In genomic region chr15:8589503-8590116, GRCm38 (mm10) we compare ENCODE assay signal across 8 mouse cellular contexts.
DNase-seq lines count a peak whose midpoint lies in the region; ATAC-seq and TF ChIP-seq lines count a peak whose summit lies in the region.

No protein-coding gene starts in this region.

- no peaks in the 10 kb centered on the region for H3K4me1 ChIP-seq in heart, postnatal 0 days (ENCODE audit: control insufficient read depth, insufficient read depth)
- no peaks in the 10 kb centered on the region for H3K4me1 ChIP-seq in lung, postnatal 0 days (ENCODE audit: insufficient read depth, low read depth, low read length)

- H3K4me3 ChIP-seq in heart, postnatal 0 days (ENCODE audit: low read depth, low read length) = no peak overlapping the region
- no peak overlapping the region for H3K4me3 ChIP-seq in lung, postnatal 0 days (ENCODE audit: low read depth, low read length)

- H3K27me3 ChIP-seq in heart, postnatal 0 days (ENCODE audit: control insufficient read depth, insufficient read depth, low read length) = no peaks in the 10 kb centered on the region
- H3K27me3 ChIP-seq in lung, postnatal 0 days (replicated peaks; ENCODE audit: insufficient read depth, low read length) = no peaks in the 10 kb centered on the region

- peak; percentile 76 for DNase-seq in MEL-GATA-1-ER (ENCODE audit: extremely low read depth, low read depth)
- DNase-seq in brain, embryonic 14.5 days (ENCODE audit: low read depth) = peak; percentile 91
- peak; percentile 41 for DNase-seq in heart, postnatal 0 days (ENCODE audit: low spot score)
- DNase-seq in layer of hippocampus, adult 9-10 months (ENCODE audit: low spot score) = peak; percentile 83
- peak; percentile 83 for DNase-seq in lung, postnatal 0 days (ENCODE audit: low spot score)
- DNase-seq in retina, postnatal 1 day = peak; percentile 86
- DNase-seq in thymus, postnatal 4 days = peak; percentile 82

- no peak for TF ChIP-seq EP300 in heart, postnatal 0 days (IDR thresholded peaks at IDR 0.05; ENCODE audit: low read depth)
- no peak for TF ChIP-seq EP300 in lung, postnatal 0 days (IDR thresholded peaks at IDR 0.05)

- peak; percentile 85 for TF ChIP-seq CTCF in brain, embryonic 14.5 days (IDR thresholded peaks at IDR 0.05; ENCODE audit: borderline replicate concordance, extremely low read depth, insufficient read depth, insufficient read length)
- peak; percentile 88 for TF ChIP-seq CTCF in heart, postnatal 0 days (IDR thresholded peaks at IDR 0.05; ENCODE audit: low read depth)
- TF ChIP-seq CTCF in lung, postnatal 0 days (IDR thresholded peaks at IDR 0.05) = peak; percentile 89

- no peak overlapping the region for H3K9ac ChIP-seq in heart, postnatal 0 days (replicated peaks; ENCODE audit: low read depth, low read length)
- H3K9ac ChIP-seq in lung, postnatal 0 days (replicated peaks; ENCODE audit: low read depth) = no peak overlapping the region

- TF ChIP-seq POLR2A in brain, embryonic 14.5 days (IDR thresholded peaks at IDR 0.05; ENCODE audit: borderline replicate concordance, extremely low read depth, insufficient read depth, insufficient read length, poor library complexity, severe bottlenecking) = no peak

- H3K36me3 ChIP-seq in heart, postnatal 0 days (replicated peaks; ENCODE audit: control insufficient read depth, insufficient read depth, low read length) = no peaks in the 10 kb centered on the region
- no peaks in the 10 kb centered on the region for H3K36me3 ChIP-seq in lung, postnatal 0 days (ENCODE audit: insufficient read depth, low read length)

- peak; percentile 60; the same call in 1 of the 2 replicates for ATAC-seq in erythroblast, adult 5-6 weeks (replicated peaks; ENCODE audit: low FRiP score, poor library complexity, severe bottlenecking)
- no peak for ATAC-seq in heart, postnatal 0 days (ENCODE audit: insufficient read depth, low read depth)
- peak; percentile 28; the same call in 1 of the 2 replicates for ATAC-seq in lung, postnatal 0 days

- WGBS in heart, postnatal 0 days = 16% methylated on average over 11 of the region's 11 CpGs
- WGBS in lung, postnatal 0 days = 15% methylated on average over 11 of the region's 11 CpGs

- H3K9me3 ChIP-seq in heart, postnatal 0 days (replicated peaks; ENCODE audit: control insufficient read depth, low read length) = no peaks in the 10 kb centered on the region
- H3K9me3 ChIP-seq in lung, postnatal 0 days (ENCODE audit: low read length) = no peaks in the 10 kb centered on the region

- no peak overlapping the region for H3K27ac ChIP-seq in heart, postnatal 0 days (ENCODE audit: low read depth)
- no peak overlapping the region for H3K27ac ChIP-seq in lung, postnatal 0 days (ENCODE audit: low read length)

- H3K4me2 ChIP-seq in heart, postnatal 0 days (ENCODE audit: low read depth, low read length) = peak overlapping the region; percentile 26
- no peak overlapping the region for H3K4me2 ChIP-seq in lung, postnatal 0 days (replicated peaks; ENCODE audit: low read depth, low read length)

Comparison
In these comparisons a context has a peak if more than half of its experiments do, and no peak if none do; other contexts are left out.
1. DNase-seq: peak in every context shown above with its lines; median percentile 91 in brain, embryonic 14.5 days; 86 in retina, postnatal 1 day; 83 in layer of hippocampus, adult 9-10 months; 83 in lung, postnatal 0 days; 82 in thymus, postnatal 4 days; 76 in MEL-GATA-1-ER; 41 in heart, postnatal 0 days.